Mouse (Mus musculus) adrenal gland, adult 18-20 months (tissue): Measurements from ENCODE around the gene Fam120a. TPM values are rescaled to one million over a fixed set of nuclear protein-coding genes. Genes with fewer than 3 reads are reported as not detected.

Source experiments
- DNase-seq, 2 experiments: peaks; one replicate each; pipeline ENCODE4 v3.0.0; 2021 to 2022; ENCODE audit warnings: low spot score in 2 of 2
- long read RNA-seq, 2 experiments: library from polyadenylated mRNA; stranded (forward); transcript quantifications; one replicate each; pipeline ENCODE4 v2.0.0; 2021
- total RNA-seq, 2 experiments: library from RNA; stranded (reverse); gene quantifications; 1 replicate in 1 of 2; 2 replicates in 1 of 2; pipeline ENCODE4 v1.2.3; 2021

The Fam120a gene
- 100 to 1,000 TPM; 148 to 180 TPM for total RNA-seq
- long read RNA-seq, experiment 1, full-length matches to known transcripts, result 13 of 39 reads
- long read RNA-seq, experiment 1, partial matches to known transcripts, result 23 of 39 reads
- long read RNA-seq, experiment 1, other reads (novel, unspliced or antisense), result 3 of 39 reads
- long read RNA-seq, experiment 2, full-length matches to known transcripts, result 5 of 66 reads
- long read RNA-seq, experiment 2, partial matches to known transcripts, result 56 of 66 reads
- long read RNA-seq, experiment 2, other reads (novel, unspliced or antisense), result 5 of 66 reads

- DNase-seq, result peak; percentile 83 to 88
These were observed at the start of gene Fam120a for GRCm38 (mm10) chr13:48967956-48968749. TSS of gene Fam120a (minus strand) at chr13:48968017.

- no peak for DNase-seq
These were observed 49.6 kb upstream of the Fam120a start for GRCm38 (mm10) chr13:49017375-49017774.

GRCm38 (mm10) chr13:49016311-49016761, 48.5 kb upstream of the Fam120a start:
- peak; percentile 32 to 37 for DNase-seq

- no peak for DNase-seq
These were observed 47.8 kb upstream of the Fam120a start for GRCm38 (mm10) chr13:49015366-49016306.

GRCm38 (mm10) chr13:49013206-49013794, 45.5 kb upstream of the Fam120a start:
- no peak for DNase-seq

GRCm38 (mm10) chr13:49001691-49002090, 33.9 kb upstream of the Fam120a start:
- DNase-seq, result peak in 1 of 2 experiments; percentile 42

GRCm38 (mm10) chr13:48998591-48998990, 30.8 kb upstream of the Fam120a start:
- DNase-seq, result peak; percentile 43 to 67

GRCm38 (mm10) chr13:48996731-48997130, 28.9 kb upstream of the Fam120a start:
- DNase-seq, result no peak

- no peak for DNase-seq
These were observed 27.1 kb upstream of the Fam120a start for GRCm38 (mm10) chr13:48994903-48995302.

- no peak for DNase-seq
These were observed 25.1 kb upstream of the Fam120a start for GRCm38 (mm10) chr13:48992914-48993313.

GRCm38 (mm10) chr13:48990138-48990537, 22.3 kb upstream of the Fam120a start:
- no peak for DNase-seq

GRCm38 (mm10) chr13:48982482-48983098, 14.8 kb upstream of the Fam120a start:
- DNase-seq, result no peak

- DNase-seq, result no peak
These were observed 11.3 kb upstream of the Fam120a start for GRCm38 (mm10) chr13:48979069-48979468.

GRCm38 (mm10) chr13:48977858-48978257, 10.0 kb upstream of the Fam120a start:
- DNase-seq, result no peak

- no peak for DNase-seq
These were observed 6.9 kb upstream of the Fam120a start for GRCm38 (mm10) chr13:48974699-48975098.

- no peak for DNase-seq
These were observed 6.4 kb upstream of the Fam120a start for GRCm38 (mm10) chr13:48974266-48974665.

- no peak for DNase-seq
These were observed 5.4 kb upstream of the Fam120a start for GRCm38 (mm10) chr13:48973231-48973630.

GRCm38 (mm10) chr13:48971033-48971432, 3.2 kb upstream of the Fam120a start:
- no peak for DNase-seq

GRCm38 (mm10) chr13:48970566-48970965, 2.7 kb upstream of the Fam120a start:
- DNase-seq, result no peak

GRCm38 (mm10) chr13:48968750-48969088, 902 bp upstream of the Fam120a start:
- no peak for DNase-seq
